Mouse (Mus musculus): Measurements from ENCODE around the gene Crtc3.

- TF ChIP-seq POLR2A (IDR thresholded peaks at IDR 0.05; ENCODE audit: borderline replicate concordance, insufficient read depth, low read length) (no peak), CTCF (IDR thresholded peaks at IDR 0.05; ENCODE audit: borderline replicate concordance, insufficient read depth, low read depth, low read length) (no peak)
Observed at GRCm38 (mm10) chr7:80639981-80640380, 48.7 kb downstream of the Crtc3 start.

Data from cerebellum, adult 2 months (tissue).